Mouse (Mus musculus) lung, embryonic 15.5 days (tissue): ENCODE results near the gene Isy1. TPM values are rescaled to one million over a fixed set of nuclear protein-coding genes. Genes with fewer than 3 reads are reported as not detected.

ENCODE experiments used
- ATAC-seq: fragments of 200-750 bp; cut with Nextera tagmentation; 2 replicates; pipeline ENCODE4 v1.8.0; 2017; ENCODE audit warnings: moderate number of reproducible peaks, borderline replicate concordance; ENCODE audit not compliant: low FRiP score, low TSS enrichment; ENCODE audit errors: extremely low read depth
- H3K27ac ChIP-seq: fragments of 300-500 bp; sonication (generic); 2 replicates; pipeline ENCODE4 v1.5.1; 2015; ENCODE audit warnings: moderate library complexity, mild to moderate bottlenecking, inconsistent platforms
- H3K27me3 ChIP-seq: fragments of 300-500 bp; sonication (generic); 2 replicates; pipeline ENCODE4 v1.6.1; 2015; ENCODE audit warnings: inconsistent platforms
- H3K36me3 ChIP-seq: fragments of 300-500 bp; sonication (generic); 2 replicates; pipeline ENCODE4 v1.6.1; 2015; ENCODE audit warnings: inconsistent platforms
- H3K4me1 ChIP-seq: fragments of 300-500 bp; sonication (generic); 2 replicates; pipeline ENCODE4 v1.6.1; 2015; ENCODE audit warnings: inconsistent platforms
- H3K4me2 ChIP-seq: fragments of 300-500 bp; sonication (generic); 2 replicates; pipeline ENCODE4 v1.6.1; 2015; ENCODE audit warnings: inconsistent platforms, mild to moderate bottlenecking, moderate library complexity
- H3K4me3 ChIP-seq: fragments of 300-500 bp; sonication (generic); 2 replicates; pipeline ENCODE4 v1.5.1; 2015; ENCODE audit warnings: mild to moderate bottlenecking, inconsistent platforms
- H3K9ac ChIP-seq: fragments of 300-500 bp; sonication (generic); 2 replicates; pipeline ENCODE4 v1.6.1; 2015; ENCODE audit warnings: inconsistent platforms
- H3K9me3 ChIP-seq: fragments of 300-500 bp; sonication (generic); 2 replicates; pipeline ENCODE4 v1.6.1; 2016; ENCODE audit warnings: inconsistent platforms
- WGBS: fragments of 180-500 bp; shearing (Covaris S2); methylation state at CpG from one replicate; pipeline ENCODE4 v1.1.7; 2015; 5-methylcytosine and 5-hydroxymethylcytosine counted together
- polyA plus RNA-seq: library from polyadenylated mRNA; unstranded; fragments of >200 nt; fragmentation: Nextera tagmentation; extraction: Ambion mirVana; gene quantifications from 2 replicates; pipeline ENCODE4 v1.2.1, GENCODE M21; 2015

Isy1 gene
- 45.9 and 49.7 TPM in 2 replicates for polyA plus RNA-seq

DNA sequence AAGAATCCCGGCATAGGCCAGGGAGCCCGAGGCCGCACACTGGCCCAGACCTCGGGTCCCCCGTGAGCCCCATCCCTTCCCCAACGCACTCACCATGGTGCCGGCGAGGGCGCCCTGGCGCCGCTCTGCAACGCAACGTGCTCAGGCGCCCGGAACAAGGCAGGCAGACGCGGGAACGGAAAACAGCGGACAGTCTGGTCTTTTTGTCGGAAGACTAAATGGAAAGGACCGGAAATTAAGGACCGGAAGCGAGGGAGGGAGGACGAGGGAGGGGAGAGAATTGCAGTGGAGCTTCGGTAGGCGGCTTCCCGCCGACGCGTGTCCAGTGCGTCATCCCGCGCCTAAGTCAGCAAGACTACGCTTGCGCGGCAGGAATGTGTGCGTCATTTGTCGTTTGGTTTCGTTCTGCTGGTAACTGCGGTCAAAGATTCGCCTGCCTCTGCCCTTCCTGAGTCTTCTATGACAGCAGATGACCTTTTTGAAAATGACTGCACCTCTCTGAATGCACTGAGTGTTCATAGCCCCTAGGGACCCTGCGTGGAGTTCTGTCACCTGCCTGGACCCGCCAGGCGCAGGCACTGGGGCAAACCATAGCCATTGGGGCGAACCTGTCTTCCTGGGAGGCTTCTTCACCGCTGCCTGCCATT, at the start of gene Isy1:
Gene Isy1 (minus strand): TSS at position 248 of the 647 bp plus-strand sequence.
- Histone ChIP-seq H3K27me3 (no peaks in the 10 kb centered on the region), H3K4me2 (peak within 1 kb of the TSS; percentile 86), H3K4me3 (peak within 1 kb of the TSS; percentile 75), H3K9me3 (no peaks in the 10 kb centered on the region), H3K4me1 (peaks cover 15% of the 10 kb centered on the region), H3K9ac (peak within 1 kb of the TSS; percentile 90), H3K27ac (peak within 1 kb of the TSS; percentile 93), H3K36me3 (peaks cover 37% of the 10 kb centered on the region)
- under 1% methylated on average over 46 of the region's 46 CpGs for WGBS
- ATAC-seq, result peak; percentile 97

DNA sequence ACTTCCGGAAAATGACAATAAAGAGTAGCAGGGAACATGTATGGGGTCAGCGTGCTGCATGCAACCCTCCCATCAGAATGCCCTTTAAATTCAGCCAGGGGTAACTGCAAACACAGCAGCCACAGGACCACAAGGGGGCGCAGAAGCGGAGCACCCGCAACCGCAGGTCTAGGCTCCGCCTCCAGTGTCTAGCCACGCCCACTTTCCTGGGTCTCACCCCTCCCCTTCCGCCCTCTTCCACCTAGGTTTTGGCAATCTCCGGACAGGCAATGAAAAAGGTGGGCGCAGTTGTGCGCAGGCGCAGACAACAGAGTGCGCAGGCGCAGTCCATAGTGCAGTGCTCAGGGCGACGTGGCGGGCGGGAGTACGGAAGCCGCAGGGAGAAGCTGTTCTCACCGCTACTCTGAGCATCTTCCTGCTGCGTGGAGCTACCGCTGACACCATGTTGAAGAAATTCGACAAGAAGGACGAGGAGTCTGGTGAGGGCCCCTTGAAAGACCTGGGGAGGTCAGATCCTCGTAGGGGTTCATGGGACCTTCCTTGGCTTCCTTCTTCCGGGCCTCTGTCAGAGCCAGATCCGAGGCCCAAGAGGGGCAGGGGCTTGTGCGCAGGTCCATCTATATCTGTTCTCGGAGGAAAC, 49.1 kb upstream of the Isy1 start, which contains the start of gene Copg1:
Gene Copg1 (plus strand): TSS at position 221 of the 640 bp plus-strand sequence.
- no peaks in the 10 kb centered on the region for H3K27me3 ChIP-seq
- peaks cover 11% of the 10 kb centered on the region for H3K4me1 ChIP-seq
- no peaks in the 10 kb centered on the region for H3K9me3 ChIP-seq
- H3K4me2 ChIP-seq, result peak within 1 kb of the TSS; percentile 59
- peak within 1 kb of the TSS; percentile 58 for H3K4me3 ChIP-seq
- peak within 1 kb of the TSS; percentile 62 for H3K9ac ChIP-seq
- under 1% methylated on average over 31 of the region's 31 CpGs for WGBS
- peaks cover 35% of the 10 kb centered on the region for H3K36me3 ChIP-seq
- peak within 1 kb of the TSS; percentile 75 for H3K27ac ChIP-seq
- peak; percentile 95 for ATAC-seq

DNA sequence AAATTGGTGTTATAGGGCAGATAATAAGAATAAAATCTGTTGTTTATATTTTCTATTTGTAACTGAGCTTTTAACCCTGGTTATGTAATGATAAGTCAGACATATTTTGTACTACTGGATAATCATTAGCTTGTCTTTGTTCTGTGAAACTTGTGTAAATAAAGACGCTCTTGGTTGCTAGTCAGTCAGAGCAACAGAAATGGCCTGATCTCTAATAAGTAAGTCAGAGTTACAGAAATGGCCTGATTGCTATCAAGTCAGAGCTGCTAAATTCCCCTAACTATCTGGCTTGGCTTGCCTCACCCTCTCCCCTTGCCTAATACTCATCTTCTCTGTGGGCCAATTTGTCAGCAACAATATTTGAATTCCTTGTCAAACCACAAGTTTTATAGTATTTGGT, 48.1 kb upstream of the Isy1 start:
- ATAC-seq, result no peak
- WGBS, result 24% methylated on average over 1 of the region's 1 CpGs
- 0 out of 2 replicates have a peak overlapping the region, but pooled peaks have one; percentile 39 for H3K27ac ChIP-seq

DNA sequence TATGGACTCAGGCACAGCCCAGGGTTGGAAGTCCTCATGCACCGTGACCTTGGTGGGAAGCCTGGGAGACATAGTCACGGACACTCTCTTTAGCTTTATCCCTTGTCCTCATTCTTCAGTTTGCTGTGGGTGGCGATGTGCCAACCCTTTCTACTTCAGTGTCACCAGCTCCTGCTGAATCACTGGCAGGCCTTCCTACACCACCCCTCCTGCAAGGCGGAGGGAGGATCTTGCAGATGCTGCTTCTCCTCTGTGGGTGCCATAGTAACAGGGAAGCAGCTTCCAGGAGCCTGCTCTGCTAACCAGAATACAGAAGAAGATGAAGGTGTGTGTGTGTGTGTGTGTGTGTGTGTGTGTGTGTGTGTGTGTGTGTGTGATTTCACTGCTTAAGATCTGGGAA, 44.2 kb upstream of the Isy1 start:
- no peak for ATAC-seq

More for the DNA sequence above, 48.1 kb upstream of the Isy1 start:
- Histone ChIP-seq H3K9me3 (no peaks in the 10 kb centered on the region), H3K27me3 (no peaks in the 10 kb centered on the region), H3K4me2 (no peak overlapping the region; the same call in 1 of the 2 replicates), H3K4me3 (no peak overlapping the region), H3K4me1 (peaks cover 11% of the 10 kb centered on the region), H3K9ac (no peak overlapping the region), H3K36me3 (peaks cover 25% of the 10 kb centered on the region)

DNA sequence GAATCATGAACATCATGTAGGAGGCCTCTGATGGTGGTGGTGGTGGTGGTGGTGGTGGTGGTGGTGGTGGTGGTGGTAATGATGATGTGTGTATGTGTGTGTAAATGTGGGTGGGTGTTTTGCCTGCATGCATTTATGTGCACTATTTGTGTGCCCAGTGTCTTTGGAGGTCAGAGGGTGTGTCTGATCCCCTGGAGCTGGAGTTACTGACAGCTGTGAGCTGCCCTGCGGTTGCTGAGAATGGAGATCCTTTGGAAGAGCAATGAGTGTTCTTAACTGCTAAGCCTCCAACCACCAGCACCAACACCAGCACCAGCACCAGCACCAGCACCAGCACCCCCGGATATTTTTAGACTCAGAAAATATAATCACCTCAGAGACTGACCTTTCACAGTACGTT, 43.6 kb upstream of the Isy1 start:
- no peaks in the 10 kb centered on the region for H3K9me3 ChIP-seq
- 0 out of 2 replicates have a peak, but pooled peaks cover 3% of the 10 kb centered on the region for H3K4me1 ChIP-seq
- H3K36me3 ChIP-seq, result no peaks in the 10 kb centered on the region
- no peak for ATAC-seq
- no peak overlapping the region for H3K4me3 ChIP-seq
- H3K27ac ChIP-seq, result no peak overlapping the region
- no peak overlapping the region for H3K9ac ChIP-seq
- H3K27me3 ChIP-seq, result no peaks in the 10 kb centered on the region
- H3K4me2 ChIP-seq, result no peak overlapping the region
- 60% methylated on average over 3 of the region's 3 CpGs for WGBS

More for the DNA sequence above, 44.2 kb upstream of the Isy1 start:
- Histone ChIP-seq H3K4me3 (no peak overlapping the region), H3K9ac (no peak overlapping the region), H3K4me1 (0 out of 2 replicates have a peak, but pooled peaks cover 3% of the 10 kb centered on the region), H3K27ac (no peak overlapping the region), H3K9me3 (no peaks in the 10 kb centered on the region), H3K36me3 (no peaks in the 10 kb centered on the region), H3K27me3 (no peaks in the 10 kb centered on the region), H3K4me2 (no peak overlapping the region)
- 46% methylated on average over 4 of the region's 4 CpGs for WGBS

DNA sequence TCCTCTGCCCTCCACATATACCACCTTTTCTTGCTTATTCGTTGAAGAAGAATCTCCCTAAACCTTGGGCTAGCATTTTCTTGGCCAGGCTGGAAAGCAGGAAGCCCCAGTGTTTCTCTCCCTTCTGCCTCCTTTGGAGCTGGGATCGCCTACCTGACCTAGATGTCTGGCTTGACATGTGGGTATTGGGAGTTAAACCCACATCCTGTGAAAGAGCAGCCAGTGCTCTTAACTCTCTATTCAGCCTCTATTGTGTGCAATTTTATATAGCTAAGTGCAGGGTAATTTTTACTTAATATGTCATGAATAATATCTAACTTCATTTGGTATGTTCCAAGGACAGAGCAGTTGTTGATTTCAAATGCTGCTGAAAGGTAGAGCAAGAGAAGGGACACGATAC, 41.0 kb upstream of the Isy1 start:
- Histone ChIP-seq H3K9ac (no peak overlapping the region), H3K4me3 (no peak overlapping the region), H3K27ac (no peak overlapping the region), H3K9me3 (no peaks in the 10 kb centered on the region), H3K4me2 (no peak overlapping the region), H3K4me1 (no peaks in the 10 kb centered on the region), H3K27me3 (no peaks in the 10 kb centered on the region), H3K36me3 (no peaks in the 10 kb centered on the region)
- ATAC-seq, result no peak
- 58% methylated on average over 3 of the region's 3 CpGs for WGBS

DNA sequence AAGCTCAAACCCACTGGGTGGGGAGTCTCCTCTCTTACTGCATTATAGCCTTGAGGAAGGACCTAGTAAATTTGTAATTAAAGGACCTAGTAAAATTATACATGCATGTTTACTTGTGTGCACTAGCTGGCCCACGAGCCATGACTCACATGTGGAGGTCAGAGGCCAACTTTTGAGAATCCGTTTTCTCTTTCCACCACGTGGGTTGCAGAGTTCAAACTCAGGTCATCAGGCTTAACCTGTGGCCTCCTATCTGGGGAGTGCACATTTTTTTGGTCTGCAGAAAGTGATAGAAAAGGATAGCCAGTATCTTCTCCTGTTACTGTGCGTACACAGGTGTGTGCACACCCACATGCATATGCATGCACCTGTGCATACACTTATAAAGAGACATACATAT, 40.4 kb upstream of the Isy1 start:
- ATAC-seq, result no peak
- H3K36me3 ChIP-seq, result no peaks in the 10 kb centered on the region
- no peak overlapping the region for H3K4me3 ChIP-seq
- H3K9me3 ChIP-seq, result no peaks in the 10 kb centered on the region
- 26% methylated on average over 4 of the region's 4 CpGs for WGBS
- no peak overlapping the region for H3K4me2 ChIP-seq
- H3K4me1 ChIP-seq, result no peaks in the 10 kb centered on the region
- H3K27me3 ChIP-seq, result no peaks in the 10 kb centered on the region
- H3K9ac ChIP-seq, result no peak overlapping the region
- no peak overlapping the region for H3K27ac ChIP-seq

DNA sequence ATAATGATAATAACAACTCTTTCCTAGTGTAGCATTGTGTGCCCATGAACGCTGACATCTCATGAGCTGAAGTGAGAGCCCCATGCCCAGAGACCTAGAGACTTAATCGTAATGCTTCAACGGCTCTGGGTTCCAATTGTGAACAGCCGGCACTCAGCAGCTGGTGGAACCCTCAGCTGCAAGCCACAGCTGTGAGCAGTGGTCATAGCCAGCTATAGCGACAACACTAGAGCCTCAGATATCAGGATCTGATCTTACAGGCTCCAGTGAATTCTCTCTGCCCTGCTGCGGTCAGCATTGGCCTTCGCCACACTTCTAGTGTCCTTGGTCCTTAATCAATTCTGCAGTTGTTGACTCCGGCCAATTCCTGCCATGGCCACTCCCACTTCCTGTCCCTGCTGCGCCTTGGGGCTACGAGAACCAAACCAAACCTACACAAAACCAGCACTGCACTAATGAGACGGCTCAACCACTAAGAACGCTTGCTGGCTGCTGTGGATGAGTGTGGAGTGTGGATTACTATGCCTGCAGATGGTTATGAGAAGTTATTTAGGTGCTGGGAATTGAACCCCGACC, 37.6 kb upstream of the Isy1 start:
- Histone ChIP-seq H3K9me3 (no peaks in the 10 kb centered on the region), H3K4me1 (no peaks in the 10 kb centered on the region), H3K4me2 (no peak overlapping the region), H3K27me3 (no peaks in the 10 kb centered on the region), H3K4me3 (no peak overlapping the region), H3K9ac (no peak overlapping the region), H3K36me3 (no peaks in the 10 kb centered on the region), H3K27ac (no peak overlapping the region)
- no peak for ATAC-seq
- WGBS, result 68% methylated on average over 13 of the region's 13 CpGs

DNA sequence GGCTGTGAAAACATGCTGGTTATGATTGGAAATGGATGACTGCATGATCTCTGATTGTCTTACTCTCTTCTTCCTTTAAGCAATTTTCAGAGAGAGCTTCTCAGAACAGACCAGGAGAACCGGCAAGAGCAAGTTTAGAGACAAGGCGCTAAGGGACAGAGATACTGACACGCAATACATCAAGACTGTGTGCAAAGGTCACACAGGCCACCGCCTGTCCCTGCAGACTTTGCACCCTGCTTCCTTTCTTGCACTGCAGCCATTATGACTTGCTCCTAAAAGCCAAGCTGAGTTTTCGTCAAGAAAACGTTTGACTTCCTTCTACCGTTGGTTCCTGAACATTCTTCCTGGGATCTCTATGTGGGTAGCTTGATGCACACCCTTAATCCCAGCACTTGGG, 37.0 kb upstream of the Isy1 start:
- Histone ChIP-seq H3K27ac (no peak overlapping the region), H3K4me1 (no peaks in the 10 kb centered on the region), H3K9me3 (no peaks in the 10 kb centered on the region), H3K27me3 (no peaks in the 10 kb centered on the region), H3K9ac (no peak overlapping the region), H3K36me3 (no peaks in the 10 kb centered on the region), H3K4me3 (no peak overlapping the region), H3K4me2 (no peak overlapping the region)
- WGBS, result 77% methylated on average over 7 of the region's 7 CpGs
- no peak for ATAC-seq

DNA sequence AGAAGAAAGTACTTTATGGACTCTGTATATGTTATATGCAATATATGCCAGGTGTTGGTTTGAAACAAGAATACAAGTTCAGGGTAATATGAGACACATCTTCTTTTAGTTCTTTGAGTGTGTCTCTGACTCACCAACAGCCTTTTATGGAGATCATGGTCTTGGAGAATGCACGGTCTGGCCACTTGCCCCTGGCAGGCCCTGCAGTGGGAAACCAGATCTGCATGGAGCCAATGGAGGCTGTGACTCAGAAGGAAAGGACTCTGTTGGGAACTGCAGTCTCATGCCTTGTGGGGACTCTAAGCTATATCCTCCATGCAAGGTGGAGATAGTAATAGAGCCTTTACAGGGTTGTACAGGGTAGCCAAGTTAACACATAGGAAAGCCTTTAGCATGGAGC, 36.5 kb upstream of the Isy1 start:
- no peak overlapping the region for H3K9ac ChIP-seq
- H3K4me1 ChIP-seq, result no peaks in the 10 kb centered on the region
- H3K9me3 ChIP-seq, result no peaks in the 10 kb centered on the region
- H3K36me3 ChIP-seq, result no peaks in the 10 kb centered on the region
- ATAC-seq, result no peak
- no peaks in the 10 kb centered on the region for H3K27me3 ChIP-seq
- WGBS, result 75% methylated on average over 1 of the region's 1 CpGs
- no peak overlapping the region for H3K4me2 ChIP-seq
- no peak overlapping the region for H3K27ac ChIP-seq
- no peak overlapping the region for H3K4me3 ChIP-seq

DNA sequence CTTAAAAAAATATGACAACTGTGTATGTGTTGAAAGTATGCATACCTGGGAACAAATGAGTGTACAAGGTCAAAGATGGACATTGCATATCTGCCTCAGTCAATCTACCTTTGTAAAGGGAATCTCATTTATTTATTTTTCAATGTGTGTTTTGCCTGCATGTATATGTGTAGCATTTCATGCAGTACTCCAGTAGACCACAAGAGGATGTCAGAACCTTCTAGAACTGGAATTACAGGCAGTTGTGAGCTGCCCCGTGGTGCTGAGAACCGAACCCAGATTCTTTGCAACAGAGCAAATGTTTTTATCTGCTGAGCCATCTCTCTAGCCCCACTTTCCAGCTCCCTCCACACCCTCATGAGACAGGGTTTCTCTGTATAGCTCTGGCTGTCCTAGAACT, 35.4 kb upstream of the Isy1 start:
- Histone ChIP-seq H3K9me3 (no peaks in the 10 kb centered on the region), H3K27ac (no peak overlapping the region), H3K9ac (no peak overlapping the region), H3K4me3 (no peak overlapping the region), H3K4me1 (peaks cover 3% of the 10 kb centered on the region; the same call in 1 of the 2 replicates), H3K36me3 (no peaks in the 10 kb centered on the region), H3K4me2 (no peak overlapping the region), H3K27me3 (no peaks in the 10 kb centered on the region)
- WGBS, result 84% methylated on average over 2 of the region's 2 CpGs
- no peak for ATAC-seq

DNA sequence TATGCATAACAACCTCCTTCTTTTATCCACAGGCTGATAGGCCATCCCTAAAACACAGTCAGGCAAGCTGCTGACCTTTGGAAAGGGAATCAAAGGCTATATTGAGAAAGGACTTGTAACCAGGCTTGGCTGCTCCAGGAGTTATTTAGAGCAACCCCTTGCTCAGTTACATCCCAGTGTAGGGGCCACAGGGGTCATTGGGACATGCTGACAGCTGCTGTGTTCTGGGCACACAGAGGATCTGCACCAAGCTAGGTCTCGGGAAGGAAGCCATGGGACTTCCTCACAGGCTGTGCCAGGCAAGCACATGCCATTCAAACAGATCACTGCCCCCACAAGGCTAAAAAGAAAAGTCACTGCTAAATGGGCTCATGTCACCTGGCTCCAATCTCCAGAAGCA, 34.5 kb upstream of the Isy1 start:
- Histone ChIP-seq H3K27ac (no peak overlapping the region), H3K27me3 (no peaks in the 10 kb centered on the region), H3K9me3 (no peaks in the 10 kb centered on the region), H3K9ac (no peak overlapping the region), H3K4me2 (no peak overlapping the region), H3K36me3 (no peaks in the 10 kb centered on the region), H3K4me3 (no peak overlapping the region), H3K4me1 (peaks cover 4% of the 10 kb centered on the region; the same call in 1 of the 2 replicates)
- 60% methylated on average over 1 of the region's 1 CpGs for WGBS
- ATAC-seq, result no peak
